Mouse (Mus musculus): ENCODE results near the gene Cacnb1. TPM values are rescaled to one million over a fixed set of nuclear protein-coding genes. Genes with fewer than 3 reads are reported as not detected.

Cacnb1 gene
- polyA plus RNA-seq, 1 experiment: 5.7 TPM

DNA sequence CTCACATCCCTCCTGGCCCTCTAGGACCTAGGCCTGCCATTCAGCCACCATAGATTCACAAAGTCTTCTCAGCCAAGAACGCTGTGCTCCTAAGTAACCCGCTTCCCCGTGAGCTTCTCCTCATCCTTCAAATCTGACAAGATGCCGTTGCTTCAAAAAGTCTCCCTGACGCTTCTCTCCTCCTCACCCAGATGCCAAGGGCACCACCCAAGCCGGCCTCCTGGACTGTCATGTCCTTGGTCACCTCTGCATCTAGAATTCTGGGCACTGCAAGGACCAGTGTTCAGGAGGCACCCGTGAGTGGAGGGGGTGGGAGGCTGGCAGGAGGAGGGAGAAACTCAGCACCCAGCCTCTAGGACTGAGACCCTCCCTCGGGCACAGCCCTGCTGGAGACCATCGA, 40.1 kb downstream of the Cacnb1 start:
- Histone ChIP-seq H3K4me3 (ENCODE audit: low read depth, low read length) (no peak overlapping the region), H3K27me3 (ENCODE audit: control insufficient read depth, insufficient read depth, low read length) (peaks cover 12% of the 10 kb centered on the region), H3K27ac (ENCODE audit: insufficient read depth, low read depth, low read length) (no peak overlapping the region), H3K4me1 (ENCODE audit: control insufficient read depth, insufficient read depth, insufficient read length, low read length) (0 out of 2 replicates have a peak, but pooled peaks cover 3% of the 10 kb centered on the region), H3K36me3 (ENCODE audit: control insufficient read depth, insufficient read depth, low read length) (no peaks in the 10 kb centered on the region)
- 87% methylated on average over 9 of the region's 9 CpGs for WGBS
- no peak for TF ChIP-seq POLR2A (IDR thresholded peaks at IDR 0.05; ENCODE audit: low read depth, low read length)
- no peak for TF ChIP-seq CTCF (IDR thresholded peaks at IDR 0.05; ENCODE audit: extremely low read depth, insufficient read length, insufficient replicate concordance, low read depth, low read length)

DNA sequence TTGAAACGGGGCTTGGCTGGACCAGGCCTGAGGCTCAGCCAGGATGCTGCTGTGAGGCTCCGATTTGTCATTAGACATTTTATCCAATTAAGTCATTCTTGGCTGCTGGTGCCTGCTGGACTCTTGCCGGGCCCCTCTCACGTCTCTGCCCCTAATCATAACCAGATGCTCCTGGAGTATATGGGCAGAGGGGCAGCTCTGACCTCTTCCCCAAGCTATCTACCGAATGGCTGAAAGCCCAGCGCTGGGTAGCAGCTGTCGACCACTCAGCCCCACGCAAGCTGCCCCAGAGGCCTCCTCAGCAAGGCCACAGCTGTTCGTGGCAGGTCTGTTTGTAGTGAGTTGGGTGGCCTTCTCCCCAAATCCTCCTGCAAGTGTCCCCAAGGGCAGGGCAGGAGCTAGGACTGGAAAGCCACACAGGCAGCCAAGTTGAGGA, 42.3 kb downstream of the Cacnb1 start:
- no peak for TF ChIP-seq POLR2A (IDR thresholded peaks at IDR 0.05; ENCODE audit: low read depth, low read length)
- TF ChIP-seq CTCF (IDR thresholded peaks at IDR 0.05; ENCODE audit: extremely low read depth, insufficient read length, insufficient replicate concordance, low read depth, low read length): no peak
- 74% methylated on average over 9 of the region's 9 CpGs for WGBS
- Histone ChIP-seq H3K27ac (ENCODE audit: insufficient read depth, low read depth, low read length) (no peak overlapping the region), H3K4me3 (ENCODE audit: low read depth, low read length) (no peak overlapping the region), H3K4me1 (ENCODE audit: control insufficient read depth, insufficient read depth, insufficient read length, low read length) (0 out of 2 replicates have a peak, but pooled peaks cover 3% of the 10 kb centered on the region), H3K36me3 (ENCODE audit: control insufficient read depth, insufficient read depth, low read length) (no peaks in the 10 kb centered on the region), H3K27me3 (ENCODE audit: control insufficient read depth, insufficient read depth, low read length) (peaks cover under 1% of the 10 kb centered on the region; the same call in 1 of the 2 replicates)

DNA sequence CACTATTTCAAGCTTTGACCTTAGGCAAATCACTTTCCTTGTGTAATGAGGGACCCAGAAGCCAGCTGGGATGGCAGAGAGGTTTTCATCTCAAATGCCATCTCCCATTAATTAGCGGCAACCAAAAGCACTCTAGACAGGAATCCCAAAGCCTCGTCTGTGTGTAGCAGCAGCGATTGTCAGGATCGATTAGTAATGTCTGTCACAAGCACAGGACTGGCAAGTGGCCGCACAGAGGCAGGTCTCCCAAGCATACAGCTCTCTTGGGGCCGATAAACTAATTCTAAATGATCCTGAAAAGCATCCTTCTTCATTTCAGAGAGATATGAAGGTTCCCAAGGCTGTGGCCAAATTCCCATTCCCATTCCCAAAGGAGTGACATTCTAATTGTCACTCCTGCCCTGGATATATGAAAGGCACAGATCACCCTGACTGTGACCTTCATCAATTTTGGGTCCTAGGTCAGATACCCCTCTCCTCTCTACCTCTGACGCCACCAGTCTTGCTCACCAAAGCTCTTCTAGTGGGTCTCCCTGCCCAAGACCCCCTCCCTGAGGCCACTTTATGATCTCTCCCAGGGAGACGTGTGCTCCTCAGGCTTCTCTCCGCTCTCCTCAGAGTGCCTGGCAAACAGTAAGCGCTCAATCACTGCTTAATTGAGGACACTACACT, 42.9 kb downstream of the Cacnb1 start:
- H3K36me3 ChIP-seq (ENCODE audit: control insufficient read depth, insufficient read depth, low read length): no peaks in the 10 kb centered on the region
- no peak overlapping the region for H3K27ac ChIP-seq (ENCODE audit: insufficient read depth, low read depth, low read length)
- no peak overlapping the region for H3K4me3 ChIP-seq (ENCODE audit: low read depth, low read length)
- no peaks in the 10 kb centered on the region for H3K27me3 ChIP-seq (ENCODE audit: control insufficient read depth, insufficient read depth, low read length)
- H3K4me1 ChIP-seq (ENCODE audit: control insufficient read depth, insufficient read depth, insufficient read length, low read length): 0 out of 2 replicates have a peak, but pooled peaks cover 3% of the 10 kb centered on the region
- WGBS: 73% methylated on average over 10 of the region's 10 CpGs
- TF ChIP-seq CTCF (IDR thresholded peaks at IDR 0.05; ENCODE audit: extremely low read depth, insufficient read length, insufficient replicate concordance, low read depth, low read length) (no peak), POLR2A (IDR thresholded peaks at IDR 0.05; ENCODE audit: low read depth, low read length) (no peak)

DNA sequence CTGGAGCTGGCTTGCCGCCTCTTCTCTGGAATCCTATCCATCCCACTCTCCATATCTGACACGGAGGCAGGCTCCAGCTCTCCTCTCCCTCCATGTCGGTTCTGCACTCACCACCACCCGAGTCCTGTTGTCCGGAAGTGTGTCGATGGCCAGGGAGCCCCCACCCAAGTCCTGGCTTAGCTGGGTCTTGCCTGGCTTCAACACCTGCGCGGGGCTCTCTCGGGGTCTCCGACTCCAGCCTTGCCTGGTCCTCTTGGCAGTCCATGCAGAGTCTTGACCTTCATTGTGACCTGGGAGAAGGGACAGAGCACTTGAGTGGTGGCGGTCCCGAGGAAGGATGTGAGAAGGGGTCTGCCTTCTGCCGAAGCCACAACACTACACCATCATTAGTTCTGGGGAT, 44.4 kb downstream of the Cacnb1 start:
- H3K27me3 ChIP-seq (ENCODE audit: control insufficient read depth, insufficient read depth, low read length): no peaks in the 10 kb centered on the region
- no peaks in the 10 kb centered on the region for H3K36me3 ChIP-seq (ENCODE audit: control insufficient read depth, insufficient read depth, low read length)
- no peak overlapping the region for H3K27ac ChIP-seq (ENCODE audit: insufficient read depth, low read depth, low read length)
- H3K4me1 ChIP-seq (ENCODE audit: control insufficient read depth, insufficient read depth, insufficient read length, low read length): 0 out of 2 replicates have a peak, but pooled peaks cover 3% of the 10 kb centered on the region
- H3K4me3 ChIP-seq (ENCODE audit: low read depth, low read length): no peak overlapping the region
- TF ChIP-seq CTCF (IDR thresholded peaks at IDR 0.05; ENCODE audit: extremely low read depth, insufficient read length, insufficient replicate concordance, low read depth, low read length) (no peak), POLR2A (IDR thresholded peaks at IDR 0.05; ENCODE audit: low read depth, low read length) (no peak)
- 87% methylated on average over 13 of the region's 13 CpGs for WGBS

DNA sequence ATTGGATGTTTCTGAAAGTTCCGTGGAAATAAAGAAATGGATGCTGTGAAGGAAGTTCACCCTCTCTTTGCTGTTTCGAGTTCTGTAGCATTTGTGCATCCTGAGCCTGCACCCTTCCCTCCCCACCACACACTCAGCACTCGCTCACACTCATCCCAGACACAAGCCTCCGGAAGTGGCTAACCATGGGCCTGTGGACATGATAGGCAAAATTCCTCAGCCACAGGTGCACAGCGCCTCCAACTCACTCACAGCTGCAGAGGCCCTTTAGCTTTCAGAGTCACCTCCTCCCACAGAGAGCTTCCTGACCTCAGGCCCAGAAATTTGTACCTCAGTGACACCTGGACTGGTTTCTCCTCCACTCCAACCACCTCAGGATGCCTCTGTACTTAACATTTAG, 45.0 kb downstream of the Cacnb1 start:
- TF ChIP-seq CTCF (IDR thresholded peaks at IDR 0.05; ENCODE audit: extremely low read depth, insufficient read length, insufficient replicate concordance, low read depth, low read length) (no peak), POLR2A (IDR thresholded peaks at IDR 0.05; ENCODE audit: low read depth, low read length) (no peak)
- 69% methylated on average over 5 of the region's 5 CpGs for WGBS
- no peaks in the 10 kb centered on the region for H3K27me3 ChIP-seq (ENCODE audit: control insufficient read depth, insufficient read depth, low read length)
- H3K4me1 ChIP-seq (ENCODE audit: control insufficient read depth, insufficient read depth, insufficient read length, low read length): 0 out of 2 replicates have a peak, but pooled peaks cover 3% of the 10 kb centered on the region
- no peak overlapping the region for H3K4me3 ChIP-seq (ENCODE audit: low read depth, low read length)
- no peaks in the 10 kb centered on the region for H3K36me3 ChIP-seq (ENCODE audit: control insufficient read depth, insufficient read depth, low read length)
- H3K27ac ChIP-seq (ENCODE audit: insufficient read depth, low read depth, low read length): no peak overlapping the region

DNA sequence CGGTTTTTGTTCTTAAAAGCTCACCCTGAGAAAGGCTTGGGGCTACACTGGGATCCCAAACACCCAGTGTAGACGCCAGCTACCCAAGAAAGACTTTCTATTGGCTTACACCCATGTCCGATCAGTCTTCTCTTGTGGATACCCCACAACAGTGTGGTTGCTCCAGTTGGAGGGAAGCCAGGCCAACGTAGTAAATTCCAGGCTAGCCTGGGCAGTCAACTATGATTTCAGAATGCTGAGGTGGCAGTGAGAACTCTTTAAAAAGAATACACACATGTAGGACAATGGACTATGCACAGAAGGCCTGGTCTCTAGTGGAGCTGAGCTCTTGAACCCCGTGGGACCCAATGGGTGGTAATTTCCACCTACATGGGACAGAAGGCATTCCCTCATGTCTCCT, 48.1 kb downstream of the Cacnb1 start:
- no peak for TF ChIP-seq CTCF (IDR thresholded peaks at IDR 0.05; ENCODE audit: extremely low read depth, insufficient read length, insufficient replicate concordance, low read depth, low read length)
- no peak for TF ChIP-seq POLR2A (IDR thresholded peaks at IDR 0.05; ENCODE audit: low read depth, low read length)
- H3K27ac ChIP-seq (ENCODE audit: insufficient read depth, low read depth, low read length): no peak overlapping the region
- H3K27me3 ChIP-seq (ENCODE audit: control insufficient read depth, insufficient read depth, low read length): no peaks in the 10 kb centered on the region
- no peak overlapping the region for H3K4me3 ChIP-seq (ENCODE audit: low read depth, low read length)
- 0 out of 2 replicates have a peak, but pooled peaks cover 3% of the 10 kb centered on the region for H3K4me1 ChIP-seq (ENCODE audit: control insufficient read depth, insufficient read depth, insufficient read length, low read length)
- WGBS: 77% methylated on average over 5 of the region's 5 CpGs
- H3K36me3 ChIP-seq (ENCODE audit: control insufficient read depth, insufficient read depth, low read length): no peaks in the 10 kb centered on the region

DNA sequence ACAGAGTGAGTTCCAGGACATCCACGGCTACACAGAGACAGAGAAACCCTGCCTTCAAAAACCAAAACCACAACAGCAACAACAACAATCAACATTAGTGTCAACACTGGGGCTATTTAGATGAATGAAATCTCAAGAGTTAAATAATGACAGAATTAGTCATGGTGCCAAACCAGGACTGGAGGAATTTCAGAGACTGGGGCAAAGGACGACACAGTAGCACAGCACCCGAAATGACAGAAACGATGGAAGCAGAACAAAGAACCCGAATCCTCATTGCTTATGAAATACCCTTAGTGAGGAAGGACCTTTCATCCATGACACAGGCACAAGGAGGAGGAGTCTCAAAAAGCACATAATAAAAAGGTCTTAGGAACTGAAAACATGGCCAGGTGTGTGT, 48.7 kb downstream of the Cacnb1 start:
- 81% methylated on average over 5 of the region's 5 CpGs for WGBS
- TF ChIP-seq CTCF (IDR thresholded peaks at IDR 0.05; ENCODE audit: extremely low read depth, insufficient read length, insufficient replicate concordance, low read depth, low read length) (no peak), POLR2A (IDR thresholded peaks at IDR 0.05; ENCODE audit: low read depth, low read length) (no peak)

More for the DNA sequence above, 48.7 kb downstream of the Cacnb1 start:
- Histone ChIP-seq H3K4me3 (ENCODE audit: low read depth, low read length) (no peak overlapping the region), H3K27ac (ENCODE audit: insufficient read depth, low read depth, low read length) (no peak overlapping the region), H3K4me1 (ENCODE audit: control insufficient read depth, insufficient read depth, insufficient read length, low read length) (no peaks in the 10 kb centered on the region), H3K36me3 (ENCODE audit: control insufficient read depth, insufficient read depth, low read length) (no peaks in the 10 kb centered on the region), H3K27me3 (ENCODE audit: control insufficient read depth, insufficient read depth, low read length) (no peaks in the 10 kb centered on the region)

All from small intestine, adult 2 months (tissue).